Mouse (Mus musculus) kidney, embryonic 14.5 days (tissue): ENCODE results near the gene Myo1d. TPM values are rescaled to one million over a fixed set of nuclear protein-coding genes. Genes with fewer than 3 reads are reported as not detected.

Experiments
- ATAC-seq: fragments of 200-750 bp; cut with Nextera tagmentation; 2 replicates; pipeline ENCODE4 v1.8.0; 2017; ENCODE audit warnings: moderate number of reproducible peaks, mild to moderate bottlenecking, moderate TSS enrichment, moderate library complexity; ENCODE audit not compliant: low FRiP score, low TSS enrichment
- H3K27ac ChIP-seq: fragments of 300-500 bp; sonication (generic); 2 replicates; pipeline ENCODE4 v1.5.1; 2014; ENCODE audit warnings: low read depth, mild to moderate bottlenecking, low read length, moderate library complexity, mixed read lengths
- H3K27me3 ChIP-seq: fragments of 300-500 bp; sonication (generic); 2 replicates; pipeline ENCODE4 v1.6.1; 2014; ENCODE audit warnings: mild to moderate bottlenecking, low read length; ENCODE audit not compliant: control insufficient read depth, insufficient read depth
- H3K36me3 ChIP-seq: fragments of 300-500 bp; sonication (generic); 2 replicates; pipeline ENCODE4 v1.6.1; 2014; ENCODE audit warnings: low read length, mixed read lengths; ENCODE audit not compliant: control insufficient read depth, insufficient read depth
- H3K4me1 ChIP-seq: fragments of 300-500 bp; sonication (generic); 2 replicates; pipeline ENCODE4 v1.6.1; 2014; ENCODE audit warnings: low read length, mixed read lengths; ENCODE audit not compliant: control insufficient read depth, insufficient read depth
- H3K4me2 ChIP-seq: fragments of 300-500 bp; sonication (generic); replicated peaks from 2 replicates; pipeline ENCODE4 v1.6.1; 2014; ENCODE audit warnings: low read depth, mild to moderate bottlenecking, low read length
- H3K4me3 ChIP-seq: fragments of 300-500 bp; sonication (generic); 2 replicates; pipeline ENCODE4 v1.5.1; 2014; ENCODE audit warnings: mild to moderate bottlenecking, low read length
- H3K9ac ChIP-seq: fragments of 300-500 bp; sonication (generic); 2 replicates; pipeline ENCODE4 v1.6.1; 2014; ENCODE audit warnings: low read depth, mild to moderate bottlenecking, low read length, moderate library complexity
- H3K9me3 ChIP-seq: fragments of 300-500 bp; sonication (generic); 2 replicates; pipeline ENCODE4 v1.6.1; 2016; ENCODE audit warnings: low read length; ENCODE audit not compliant: control insufficient read depth
- WGBS: fragments of 180-500 bp; shearing (Covaris S2); extraction: QIAGEN DNeasy Blood & Tissue Kit; methylation state at CpG from one replicate; pipeline ENCODE4 v1.1.7; 2014; 5-methylcytosine and 5-hydroxymethylcytosine counted together
- polyA plus RNA-seq: library from polyadenylated mRNA; unstranded; fragments of >200 nt; fragmentation: Nextera tagmentation; extraction: Ambion mirVana; gene quantifications from 2 replicates; pipeline ENCODE4 v1.2.1, GENCODE M21; 2014

Gene Myo1d
- polyA plus RNA-seq, 1 experiment from 2014 or later = 16.0 TPM

GRCm38 (mm10) chr11:80495972-80496371, 283.9 kb downstream of the Myo1d start:
- Histone ChIP-seq H3K36me3 (no peaks in the 10 kb centered on the region), H3K9me3 (no peaks in the 10 kb centered on the region), H3K27ac (no peak overlapping the region), H3K4me2 (no peak overlapping the region), H3K27me3 (no peaks in the 10 kb centered on the region), H3K9ac (no peak overlapping the region), H3K4me1 (0 out of 2 replicates have a peak, but pooled peaks cover 3% of the 10 kb centered on the region), H3K4me3 (no peak overlapping the region)
- no peak for ATAC-seq
- WGBS = 87% methylated on average over 6 of the region's 6 CpGs

- no peak overlapping the region for H3K9ac ChIP-seq
- no peaks in the 10 kb centered on the region for H3K9me3 ChIP-seq
- no peaks in the 10 kb centered on the region for H3K36me3 ChIP-seq
- 79% methylated on average over 9 of the region's 9 CpGs for WGBS
- no peak overlapping the region for H3K27ac ChIP-seq
- H3K27me3 ChIP-seq = no peaks in the 10 kb centered on the region
- no peak overlapping the region for H3K4me2 ChIP-seq
- H3K4me3 ChIP-seq = no peak overlapping the region
- ATAC-seq = no peak
- peaks cover 6% of the 10 kb centered on the region; the same call in 1 of the 2 replicates for H3K4me1 ChIP-seq
Measured at GRCm38 (mm10) chr11:80494852-80495251, 285.0 kb downstream of the Myo1d start.

GRCm38 (mm10) chr11:80493186-80493585, 286.6 kb downstream of the Myo1d start:
- H3K9me3 ChIP-seq = no peaks in the 10 kb centered on the region
- no peak overlapping the region for H3K9ac ChIP-seq
- 93% methylated on average over 5 of the region's 5 CpGs for WGBS
- no peak overlapping the region for H3K4me2 ChIP-seq
- H3K4me3 ChIP-seq = no peak overlapping the region
- no peak overlapping the region for H3K27ac ChIP-seq
- ATAC-seq = no peak
- H3K4me1 ChIP-seq = peaks cover 14% of the 10 kb centered on the region
- H3K36me3 ChIP-seq = no peaks in the 10 kb centered on the region
- H3K27me3 ChIP-seq = no peaks in the 10 kb centered on the region

GRCm38 (mm10) chr11:80490831-80491230, 289.0 kb downstream of the Myo1d start:
- no peak for ATAC-seq
- H3K9me3 ChIP-seq = no peaks in the 10 kb centered on the region
- H3K4me2 ChIP-seq = no peak overlapping the region
- H3K9ac ChIP-seq = no peak overlapping the region
- H3K4me1 ChIP-seq = peaks cover 14% of the 10 kb centered on the region
- H3K27me3 ChIP-seq = no peaks in the 10 kb centered on the region
- no peaks in the 10 kb centered on the region for H3K36me3 ChIP-seq
- H3K4me3 ChIP-seq = no peak overlapping the region
- WGBS = 65% methylated on average over 10 of the region's 10 CpGs
- no peak overlapping the region for H3K27ac ChIP-seq

GRCm38 (mm10) chr11:80489882-80490196, 290.0 kb downstream of the Myo1d start:
- peak overlapping the region; percentile 18; the same call in 1 of the 2 replicates for H3K9ac ChIP-seq
- no peak overlapping the region for H3K4me3 ChIP-seq
- H3K27ac ChIP-seq = no peak overlapping the region
- peaks cover 14% of the 10 kb centered on the region for H3K4me1 ChIP-seq
- WGBS = 42% methylated on average over 5 of the region's 5 CpGs
- no peaks in the 10 kb centered on the region for H3K9me3 ChIP-seq
- no peaks in the 10 kb centered on the region for H3K27me3 ChIP-seq
- no peaks in the 10 kb centered on the region for H3K36me3 ChIP-seq
- H3K4me2 ChIP-seq = no peak overlapping the region; the same call in 1 of the 2 replicates
- ATAC-seq = no peak

- 28% methylated on average over 12 of the region's 12 CpGs for WGBS
- ATAC-seq = no peak
- Histone ChIP-seq H3K27me3 (no peaks in the 10 kb centered on the region), H3K9me3 (no peaks in the 10 kb centered on the region), H3K4me1 (peaks cover 14% of the 10 kb centered on the region), H3K9ac (peak overlapping the region; percentile 18; the same call in 1 of the 2 replicates), H3K4me3 (no peak overlapping the region), H3K36me3 (no peaks in the 10 kb centered on the region), H3K27ac (no peak overlapping the region), H3K4me2 (no peak overlapping the region; the same call in 1 of the 2 replicates)
Measured at GRCm38 (mm10) chr11:80489172-80489881, 290.5 kb downstream of the Myo1d start.

- Histone ChIP-seq H3K4me3 (no peak overlapping the region), H3K4me1 (peaks cover 14% of the 10 kb centered on the region), H3K27me3 (no peaks in the 10 kb centered on the region), H3K27ac (no peak overlapping the region), H3K36me3 (no peaks in the 10 kb centered on the region), H3K9me3 (no peaks in the 10 kb centered on the region), H3K9ac (no peak overlapping the region), H3K4me2 (no peak overlapping the region)
- 72% methylated on average over 15 of the region's 15 CpGs for WGBS
- ATAC-seq = no peak
Measured at GRCm38 (mm10) chr11:80487904-80488587, 291.8 kb downstream of the Myo1d start.

- H3K27me3 ChIP-seq = no peaks in the 10 kb centered on the region
- H3K9ac ChIP-seq = no peak overlapping the region
- peaks cover 14% of the 10 kb centered on the region for H3K4me1 ChIP-seq
- no peak for ATAC-seq
- no peaks in the 10 kb centered on the region for H3K9me3 ChIP-seq
- H3K4me2 ChIP-seq = no peak overlapping the region
- H3K27ac ChIP-seq = no peak overlapping the region
- 74% methylated on average over 10 of the region's 10 CpGs for WGBS
- H3K4me3 ChIP-seq = no peak overlapping the region
- no peaks in the 10 kb centered on the region for H3K36me3 ChIP-seq
Measured at GRCm38 (mm10) chr11:80485622-80486206, 294.1 kb downstream of the Myo1d start.

- H3K4me2 ChIP-seq = no peak overlapping the region
- peaks cover 13% of the 10 kb centered on the region for H3K4me1 ChIP-seq
- H3K9ac ChIP-seq = no peak overlapping the region
- no peaks in the 10 kb centered on the region for H3K9me3 ChIP-seq
- 77% methylated on average over 9 of the region's 9 CpGs for WGBS
- no peaks in the 10 kb centered on the region for H3K36me3 ChIP-seq
- H3K27ac ChIP-seq = no peak overlapping the region
- no peak overlapping the region for H3K4me3 ChIP-seq
- no peaks in the 10 kb centered on the region for H3K27me3 ChIP-seq
- no peak for ATAC-seq
Measured at GRCm38 (mm10) chr11:80485120-80485551, 294.7 kb downstream of the Myo1d start.
